Mouse (Mus musculus): ENCODE results near the gene Msl2.

DNA sequence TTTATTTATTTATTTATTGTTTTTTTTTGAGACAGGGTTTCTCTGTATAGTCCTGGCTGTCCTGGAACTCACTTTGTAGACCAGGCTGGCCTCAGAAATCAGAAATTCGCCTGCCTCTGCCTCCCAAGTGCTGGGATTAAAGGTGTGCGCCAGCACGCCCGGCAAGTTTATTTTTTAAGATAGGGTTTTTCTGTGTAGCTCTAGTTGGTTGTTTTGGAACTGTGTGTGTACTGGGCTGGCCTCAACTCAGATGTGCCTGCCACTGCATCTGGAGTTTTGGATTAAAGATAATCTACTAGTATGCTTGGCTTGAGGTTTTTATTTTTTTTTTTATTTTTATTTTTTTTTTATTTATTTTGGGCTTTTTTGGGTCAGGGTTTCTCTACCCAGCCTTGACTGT lies 21.5 kb downstream of the Msl2 start:
- TF ChIP-seq EP300 (optimal IDR thresholded peaks at IDR 0.05): no peak
- TF ChIP-seq CTCF (IDR thresholded peaks at IDR 0.05; ENCODE audit: low read depth): no peak
